Mouse (Mus musculus) ES-Bruce4 (cell line): Measurements from ENCODE around the gene Gtf2f1.

Experiments used
- CTCF ChIP-seq: IDR thresholded peaks from one replicate; pipeline ENCODE4 v1.8.1; 2011; ENCODE audit warnings: low read depth, low read length
- EP300 ChIP-seq: IDR thresholded peaks from 2 replicates; pipeline ENCODE4 v1.6.1; 2011; ENCODE audit warnings: low read depth, low read length; ENCODE audit not compliant: insufficient read depth
- POLR2A ChIP-seq: IDR thresholded peaks from one replicate; pipeline ENCODE4 v1.8.1; 2011; ENCODE audit warnings: low read length; ENCODE audit not compliant: insufficient read depth

- no peak for TF ChIP-seq POLR2A
- no peak for TF ChIP-seq CTCF
- no peak for TF ChIP-seq EP300
Measured at GRCm38 (mm10) chr17:56989467-56990114, 21.5 kb downstream of the Gtf2f1 start.
